Mouse (Mus musculus) left cerebral cortex, adult 6 months (tissue): ENCODE results near the gene Fpr2. TPM values are rescaled to one million over a fixed set of nuclear protein-coding genes. Genes with fewer than 3 reads are reported as not detected.

Experiments
- long read RNA-seq, 2 experiments: library from polyadenylated mRNA; unstranded; transcript quantifications; one replicate each; pipeline ENCODE4 v2.0.0; 2019 to 2020
- polyA plus RNA-seq: library from polyadenylated mRNA; unstranded; fragments of <200 nt; fragmentation: Nextera tagmentation; gene quantifications from 2 replicates; pipeline ENCODE4 v1.2.3, GENCODE M21; 2021

Gene Fpr2
- polyA plus RNA-seq: not detected in 2 replicates
- long read RNA-seq, experiment 1: 0 reads
- long read RNA-seq, experiment 2: 0 reads

DNA sequence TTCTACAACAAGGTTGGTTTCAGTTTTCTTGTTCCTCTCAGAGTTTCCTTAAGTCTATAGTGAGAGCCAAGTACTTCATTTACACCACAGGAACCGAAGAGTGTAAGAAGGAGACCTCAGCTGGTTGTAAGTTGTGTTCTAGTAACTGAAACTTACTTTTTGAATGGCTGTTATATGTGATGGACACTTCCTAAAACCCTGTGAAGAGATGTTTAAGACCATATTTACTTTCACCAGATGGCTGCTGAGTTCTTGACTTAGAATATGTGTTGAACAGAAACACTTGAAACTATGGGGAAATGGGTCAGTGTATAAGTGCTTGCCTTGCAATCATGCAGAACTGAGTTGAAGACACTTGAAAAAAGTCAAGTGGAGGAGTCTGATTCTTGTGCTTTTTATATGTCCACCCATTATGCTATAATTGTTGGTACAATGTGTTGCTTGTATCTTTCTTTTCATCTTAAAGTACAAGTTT is at the start of gene Fpr2, which contains the start of gene Fpr3:
Gene Fpr2 (plus strand): TSS at position 51 of the 475 bp plus-strand sequence.
Gene Fpr3 (plus strand): TSS at position 79 of the 475 bp plus-strand sequence.

DNA sequence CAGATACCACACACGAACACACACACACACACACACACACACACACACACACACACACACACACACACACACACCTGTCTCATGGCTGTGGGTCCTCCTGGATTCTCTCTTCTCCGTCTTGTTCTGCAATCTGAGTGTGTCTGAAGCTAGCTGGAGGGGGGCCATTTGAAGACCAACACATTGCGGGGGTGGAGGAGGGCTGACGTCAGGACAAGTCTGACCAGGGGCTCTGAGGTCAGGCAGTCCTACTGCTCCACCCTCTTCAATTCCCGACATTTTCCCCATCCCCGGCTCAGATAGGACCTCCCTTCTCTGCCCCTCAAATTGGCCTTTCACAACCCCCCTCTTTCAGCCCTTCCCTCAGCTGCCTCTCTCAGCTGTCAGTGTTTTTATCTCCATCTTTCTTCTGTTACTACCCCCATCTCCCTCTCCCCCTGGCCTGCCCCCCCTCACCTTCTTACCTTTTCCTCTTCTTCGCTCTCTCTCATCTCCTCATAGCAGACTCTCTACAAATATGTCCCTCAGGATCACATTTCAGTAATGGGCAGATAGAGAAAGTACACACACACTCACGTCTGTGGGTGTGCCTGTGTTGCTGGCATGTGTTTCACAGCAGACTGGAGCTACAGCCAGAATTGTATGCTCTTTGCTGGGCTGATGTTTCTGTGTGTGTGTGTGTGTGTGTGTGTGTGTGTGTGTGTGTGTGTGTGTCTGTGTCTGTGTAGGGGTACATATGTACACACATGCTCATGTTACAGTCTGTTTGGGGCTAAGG is 32.4 kb upstream of the Fpr2 start, which contains the start of gene Has1:
Gene Has1 (minus strand): TSS at position 142 of the 775 bp plus-strand sequence.

DNA sequence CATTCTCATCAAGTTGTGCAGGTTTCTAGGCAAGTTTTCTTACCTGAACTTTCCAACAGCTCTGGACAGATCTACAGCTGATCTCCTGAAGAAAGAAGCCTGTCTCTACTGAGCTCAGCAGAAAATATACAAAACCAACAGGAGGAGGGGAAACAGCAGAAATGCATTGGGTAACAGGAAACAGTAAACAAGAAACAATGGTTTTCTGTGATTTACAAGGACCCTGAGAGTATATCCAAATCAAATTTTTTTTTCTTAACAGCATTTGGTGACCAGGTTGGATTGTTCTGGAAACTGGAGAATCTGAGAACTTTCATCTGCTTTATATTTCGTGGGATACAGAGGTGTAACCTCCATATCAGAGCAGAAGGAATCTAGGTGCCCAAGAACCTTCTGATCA is 3.8 kb upstream of the Fpr2 start, which contains the start of gene Fpr1:
Gene Fpr1 (minus strand): TSS at position 101 of the 400 bp plus-strand sequence.

Other genes starting within 250 kb of the Fpr2 start
- not detected in 2 replicates for gene Vmn2r90, start 184.1 kb upstream of the Fpr2 start, polyA plus RNA-seq
- gene Spaca6, start 60.7 kb upstream of the Fpr2 start, polyA plus RNA-seq: 8.2 and 9.0 TPM in 2 replicates
- gene Has1, start 32.6 kb upstream of the Fpr2 start, polyA plus RNA-seq: 0.83 and 1.1 TPM in 2 replicates
- 0.11 TPM in 1 of 2 replicates, not detected in the other for gene Fpr1, start 3.9 kb upstream of the Fpr2 start, polyA plus RNA-seq
- not detected in 2 replicates for gene Fpr3, start within 50 bp of the Fpr2 start, polyA plus RNA-seq
- not detected in 2 replicates for gene Fpr-rs4, start 133.9 kb downstream of the Fpr2 start, polyA plus RNA-seq
- 0.01 TPM in 1 of 2 replicates, not detected in the other for gene Vmn2r124, start 161.6 kb downstream of the Fpr2 start, polyA plus RNA-seq
- gene Vmn2r91, start 197.2 kb downstream of the Fpr2 start, polyA plus RNA-seq: not detected in 2 replicates